Mouse (Mus musculus): Measurements from ENCODE around the gene Lancl1.

DNA sequence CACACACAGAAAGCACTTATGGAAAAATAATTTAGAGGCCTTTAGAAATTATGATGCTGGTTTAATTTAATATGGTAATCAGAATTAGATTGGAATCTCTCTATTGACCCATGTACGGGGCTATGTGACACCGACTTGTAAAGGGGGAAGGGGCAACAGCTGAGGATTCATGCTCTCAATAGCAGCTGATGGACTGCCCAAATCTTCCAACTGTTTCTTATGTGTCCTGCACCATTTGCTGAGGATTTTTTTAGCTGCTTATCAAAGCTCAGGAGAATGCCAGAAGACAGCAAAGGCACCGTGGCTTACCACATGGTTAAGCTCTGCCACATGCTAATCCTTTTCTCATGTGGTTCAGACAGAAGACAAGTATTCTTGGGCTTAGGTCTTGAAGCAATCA is 87.6 kb downstream of the Lancl1 start:
- TF ChIP-seq CTCF (IDR thresholded peaks at IDR 0.05; ENCODE audit: control insufficient read depth, insufficient read depth, insufficient read length) (no peak), MAX (IDR thresholded peaks at IDR 0.05) (no peak), MYOD1 (IDR thresholded peaks at IDR 0.05; ENCODE audit: control insufficient read depth, insufficient read length, low read depth) (no peak), USF1 (IDR thresholded peaks at IDR 0.05; ENCODE audit: low read depth) (no peak), CEBPB (IDR thresholded peaks at IDR 0.05; ENCODE audit: low read depth) (no peak), MYOG (IDR thresholded peaks at IDR 0.05; ENCODE audit: control insufficient read depth, extremely low read depth, insufficient read length) (no peak), FOSL1 (IDR thresholded peaks at IDR 0.05; ENCODE audit: insufficient read depth, low read length, poor library complexity, severe bottlenecking) (no peak)

All from C2C12 (cell line).